Mouse (Mus musculus) kidney, adult 11 months (tissue): ENCODE measurements around the gene Tnfaip1.
A peak's percentile ranks its signal among the peaks of the same experiment; 100 is the strongest.
"Not testable (repeated sequence)": the region's sequence is repeated elsewhere in the genome, so short reads cannot be mapped to it uniquely, and the experiment has no call there.

Experiments
- DNase-seq: peaks from one replicate; pipeline ENCODE4 v3.0.0; 2022

Gene Tnfaip1

DNA sequence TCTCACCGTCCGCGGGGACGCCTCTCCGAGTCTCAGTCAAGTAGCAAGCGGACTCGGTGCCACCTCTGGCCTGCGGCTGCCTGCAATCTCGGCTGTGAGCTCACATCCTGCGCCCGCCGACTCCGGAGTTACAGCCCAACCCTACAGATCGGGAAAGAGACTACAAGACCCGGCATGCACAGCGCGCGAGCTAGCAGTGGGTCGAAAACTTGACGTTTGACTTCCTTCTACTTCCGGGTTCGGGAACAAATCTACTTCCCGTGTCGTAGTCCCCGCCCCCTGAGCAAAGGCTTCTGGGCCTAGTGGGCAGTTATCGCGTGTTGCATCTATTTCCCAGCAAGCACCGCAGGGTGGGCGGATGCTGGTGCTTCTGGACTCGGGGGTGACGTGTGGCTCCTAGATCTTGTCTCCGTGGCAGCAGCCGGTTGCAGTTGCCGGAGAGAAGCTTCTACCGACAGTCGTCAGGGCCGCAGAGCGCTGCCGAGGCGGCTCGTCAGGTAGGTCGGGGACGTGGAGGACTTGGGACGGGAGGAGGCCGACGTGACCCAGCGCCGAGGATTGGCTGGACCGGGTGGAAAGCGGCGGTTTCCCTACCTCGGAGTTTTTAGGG lies at the start of gene Tnfaip1, which contains the start of gene Ift20:
Tnfaip1 (minus strand) TSS at position 253 of the 610 bp plus-strand sequence.
Ift20 (plus strand) TSS at position 282 of the 610 bp plus-strand sequence.
- DNase-seq, result peak; percentile 99

DNA sequence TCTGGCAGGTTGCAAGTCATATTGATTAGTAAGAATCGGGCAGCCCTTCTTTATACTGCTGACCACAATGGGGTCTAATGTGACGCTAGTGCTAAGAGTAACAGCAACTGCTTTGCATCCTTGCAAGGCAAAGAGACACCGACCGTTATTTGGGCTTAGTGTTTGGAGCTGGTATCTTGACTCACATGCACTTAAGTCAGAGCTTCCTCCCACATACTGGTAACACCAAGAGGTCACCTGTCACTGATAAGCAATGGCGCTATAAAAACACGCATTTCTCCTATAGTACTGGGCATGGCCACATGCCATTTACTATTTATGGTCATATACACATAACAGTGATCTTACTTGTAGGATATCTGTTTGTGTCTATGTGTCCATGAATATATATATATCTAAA lies 46.7 kb upstream of the Tnfaip1 start:
- DNase-seq, result no peak

DNA sequence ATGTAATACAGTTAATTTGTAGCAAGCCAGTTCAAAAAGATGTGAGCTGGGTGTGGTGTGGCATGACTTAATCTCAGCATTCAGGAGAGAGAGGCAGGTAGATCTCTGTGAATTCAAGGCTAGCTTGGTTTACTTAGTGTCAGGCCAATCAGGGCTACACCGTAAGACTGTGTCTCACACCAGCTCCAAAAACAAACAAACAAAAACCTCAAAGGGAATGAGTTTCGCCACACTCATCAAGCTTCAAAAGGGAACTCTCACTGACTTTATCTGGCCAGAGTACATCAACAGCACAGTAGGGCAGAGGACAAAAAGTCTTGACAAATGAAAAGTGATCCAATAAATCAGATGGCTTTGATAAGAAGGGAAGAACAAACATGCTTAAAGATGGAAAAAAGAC lies 38.8 kb upstream of the Tnfaip1 start:
- DNase-seq, result no peak

DNA sequence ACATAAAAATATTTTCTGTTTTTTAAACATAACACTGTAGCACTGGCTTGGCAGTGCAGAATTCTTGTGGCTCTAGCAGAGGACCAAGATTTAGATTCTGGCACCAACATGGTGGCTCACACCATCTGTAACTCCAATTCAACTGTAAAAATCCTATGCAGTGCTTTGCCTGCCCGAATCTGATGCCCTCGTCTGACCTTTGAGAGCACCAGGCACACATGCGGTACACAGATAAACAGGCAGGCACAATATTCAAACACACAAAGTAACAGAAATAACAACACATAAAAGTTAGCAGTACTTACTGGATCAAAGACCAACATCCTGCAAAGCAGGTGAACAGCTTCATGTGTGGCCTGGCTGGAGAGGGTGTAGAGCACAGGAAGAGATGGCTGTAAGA lies 38.4 kb upstream of the Tnfaip1 start:
- no peak for DNase-seq

- DNase-seq, result not testable (repeated sequence)
Measured at GRCm38 (mm10) chr11:78574031-78574430, 37.9 kb upstream of the Tnfaip1 start.

- DNase-seq, result no peak
Measured at GRCm38 (mm10) chr11:78571854-78572253, 35.7 kb upstream of the Tnfaip1 start.

DNA sequence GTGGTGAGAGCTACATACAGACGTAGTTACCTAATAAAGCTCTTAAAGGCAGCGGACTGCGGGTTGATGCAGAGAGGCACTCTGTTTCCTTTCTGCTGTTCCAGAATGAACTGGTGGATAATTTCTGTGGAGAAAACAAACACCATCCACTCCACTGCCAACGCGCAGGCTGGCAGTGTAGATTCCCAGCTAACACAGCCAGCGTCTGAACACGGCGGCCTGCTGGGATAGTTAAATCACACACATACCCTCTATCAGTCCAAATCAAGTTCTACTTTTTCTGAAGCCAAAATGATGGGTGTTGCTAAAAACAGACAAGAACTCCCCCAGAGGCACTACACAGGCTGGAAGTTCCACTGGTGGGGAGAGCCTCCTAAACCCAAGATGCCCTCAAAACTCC lies 35.3 kb upstream of the Tnfaip1 start:
- DNase-seq, result no peak

GRCm38 (mm10) chr11:78569806-78570205 lies 33.7 kb upstream of the Tnfaip1 start:
- peak; percentile 19 for DNase-seq

- DNase-seq, result no peak
Measured at GRCm38 (mm10) chr11:78568827-78569226, 32.7 kb upstream of the Tnfaip1 start.

DNA sequence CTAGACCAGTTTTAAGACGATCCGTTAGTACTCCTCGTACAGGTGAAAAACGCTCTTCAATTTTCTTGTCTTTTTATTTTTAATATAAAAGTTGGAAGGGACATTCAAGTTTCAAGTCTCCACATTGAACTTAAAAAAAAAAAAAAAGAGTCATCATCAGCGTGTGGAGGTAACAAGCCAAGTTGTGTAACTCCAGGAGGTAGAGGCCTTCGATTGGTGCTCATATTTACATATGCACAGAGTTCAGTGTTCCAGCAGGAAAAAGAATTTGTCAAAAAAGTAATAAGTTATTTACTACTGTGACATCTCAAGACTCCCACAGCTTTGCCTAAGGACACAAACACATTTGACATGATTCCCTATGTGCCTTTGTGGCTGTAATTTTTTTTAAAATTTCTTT lies 31.5 kb upstream of the Tnfaip1 start:
- DNase-seq, result no peak

DNA sequence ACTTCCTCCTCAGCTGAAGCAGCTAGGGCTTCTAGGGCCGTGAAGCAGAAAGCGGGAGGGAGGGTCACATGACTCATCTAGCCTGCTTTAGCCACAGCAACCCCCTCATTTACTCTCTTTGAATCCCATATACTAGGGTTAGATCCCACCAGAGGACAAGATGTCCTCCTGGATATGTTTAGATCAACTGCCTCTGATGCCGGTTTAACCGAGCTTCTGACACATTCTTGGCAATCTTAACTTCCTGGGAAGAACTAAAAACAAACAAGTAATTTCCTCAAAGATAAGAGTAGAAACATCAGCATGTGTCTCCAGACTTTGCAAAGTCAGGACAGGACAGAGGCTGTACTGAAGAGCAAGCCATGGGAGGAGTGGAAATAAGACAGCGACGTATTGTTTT lies 30.6 kb upstream of the Tnfaip1 start:
- DNase-seq, result peak; percentile 60

DNA sequence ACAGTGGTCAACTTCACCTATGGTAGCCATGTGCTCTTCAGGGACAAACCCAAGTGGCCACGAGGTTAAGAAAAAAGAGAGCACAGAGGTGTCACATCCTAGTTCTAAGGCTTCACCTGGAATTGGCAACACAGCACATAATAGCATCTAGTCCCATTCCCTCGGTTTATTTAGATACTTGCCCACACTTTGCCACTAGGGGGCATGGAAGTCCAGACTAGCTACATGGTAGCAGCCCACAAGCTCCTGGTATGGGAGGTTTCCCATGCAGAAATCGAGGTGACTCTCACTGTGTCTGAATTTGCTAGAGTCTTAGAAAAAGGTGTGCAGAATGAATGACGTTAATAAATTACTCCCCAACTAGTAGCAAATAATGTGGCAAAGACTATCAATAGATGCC lies 24.3 kb upstream of the Tnfaip1 start:
- peak; percentile 64 for DNase-seq

- peak; percentile 73 for DNase-seq
Measured at GRCm38 (mm10) chr11:78557241-78557640, 21.1 kb upstream of the Tnfaip1 start.

DNA sequence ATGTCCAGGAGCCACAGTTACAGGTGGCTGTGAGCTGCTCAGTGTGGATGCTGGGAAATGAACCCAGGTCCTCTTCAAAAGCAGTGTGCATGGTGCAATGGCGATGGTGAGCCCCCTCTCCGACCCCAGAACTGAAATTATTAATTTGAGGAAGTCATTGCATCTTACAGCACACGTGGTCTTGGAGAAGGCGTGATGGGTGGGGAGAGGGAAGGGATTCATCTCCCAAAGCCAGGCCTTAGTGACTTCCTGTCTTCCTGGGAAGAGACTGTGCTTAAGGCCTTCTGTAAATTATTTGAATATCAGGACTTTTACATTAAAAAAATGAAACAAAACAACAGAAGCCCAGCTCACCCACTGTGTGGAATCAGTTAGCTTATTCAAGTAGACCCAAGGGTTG lies 19.9 kb upstream of the Tnfaip1 start:
- no peak for DNase-seq

GRCm38 (mm10) chr11:78555623-78556022 lies 19.5 kb upstream of the Tnfaip1 start:
- DNase-seq, result no peak

DNA sequence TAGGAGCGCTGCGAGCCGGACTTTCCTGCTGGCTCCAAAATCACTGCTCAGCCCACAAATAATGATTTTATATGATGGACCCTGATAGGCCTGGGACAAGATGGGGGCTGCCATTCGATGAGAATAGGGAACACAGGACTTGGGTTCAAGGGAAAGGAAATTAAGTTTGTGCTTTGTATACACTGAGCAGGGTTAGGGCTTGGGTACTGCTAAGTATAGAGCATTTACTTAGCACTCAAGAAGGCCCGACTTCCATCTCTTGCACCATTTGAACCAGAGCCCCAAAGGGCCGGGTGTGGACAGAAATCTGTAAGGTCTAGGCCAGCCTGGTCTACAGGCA lies 14.9 kb upstream of the Tnfaip1 start:
- DNase-seq, result no peak

DNA sequence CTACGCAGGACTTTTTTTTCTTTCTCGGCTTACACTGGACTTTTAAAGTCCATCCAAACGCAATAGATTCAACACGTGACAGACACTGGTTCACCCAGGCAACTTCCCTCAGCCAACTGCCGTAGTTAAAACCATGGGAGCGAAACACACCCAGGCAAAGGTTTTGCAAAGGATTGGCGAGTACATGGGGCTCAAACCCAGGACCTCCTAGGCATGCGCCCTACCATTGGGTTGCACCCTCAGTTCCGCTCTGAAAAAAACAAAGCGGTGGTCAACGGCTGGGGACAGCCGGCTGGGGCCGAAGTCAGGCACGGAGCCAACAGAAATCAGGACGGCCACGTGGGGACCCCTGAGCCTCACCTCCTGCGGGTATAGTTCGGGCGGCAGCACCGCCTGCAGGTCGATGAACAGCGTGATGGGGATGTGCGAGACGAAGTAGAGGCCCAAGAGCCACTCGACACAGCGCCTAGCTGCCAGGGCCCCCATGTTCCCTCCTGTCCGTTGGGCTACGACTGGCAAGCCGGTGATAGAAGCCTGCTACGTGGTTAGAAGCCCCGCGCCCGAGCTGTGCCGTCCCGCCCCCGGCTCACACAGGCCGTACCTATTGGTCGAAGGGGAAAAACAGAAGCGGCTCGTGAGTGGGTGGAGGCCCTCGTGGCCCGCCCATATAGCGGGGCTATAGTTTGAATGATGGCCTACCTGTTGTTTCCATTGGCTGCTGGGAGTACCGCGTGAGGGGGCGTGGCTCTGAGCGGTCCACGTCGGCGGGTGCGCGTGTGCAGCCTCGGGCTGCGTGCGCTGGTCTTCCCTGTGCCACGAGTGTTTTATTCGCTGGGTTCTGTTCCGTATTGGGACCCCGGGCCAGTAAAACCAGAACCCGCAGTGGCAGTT lies 14.3 kb upstream of the Tnfaip1 start, which contains the start of gene Tmem97:
Tmem97 (minus strand) TSS at position 610 of the 891 bp plus-strand sequence.
- DNase-seq, result peak; percentile 98

DNA sequence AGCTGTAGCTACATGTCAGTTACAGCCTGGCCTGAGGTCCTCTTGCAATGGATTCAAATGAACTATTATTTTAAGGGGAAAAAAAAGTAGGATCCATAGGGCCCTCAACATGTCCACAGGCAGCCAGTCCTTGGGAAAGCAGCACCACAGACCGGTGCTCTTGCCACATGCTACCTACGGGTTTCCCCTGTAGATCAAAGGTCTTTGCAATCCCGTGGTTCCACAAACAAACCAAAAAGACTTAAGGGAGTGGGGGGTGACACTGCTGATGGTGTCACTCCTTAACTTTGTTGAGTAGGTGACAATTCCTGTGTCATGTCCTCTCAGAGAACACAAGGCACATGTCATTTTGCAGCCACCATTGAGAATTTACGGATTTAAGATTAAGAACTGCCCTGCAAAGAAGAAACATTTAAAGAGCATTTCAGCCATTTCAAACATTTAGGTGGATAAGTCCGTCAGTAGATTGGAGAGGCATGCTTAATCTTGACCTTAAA lies 13.4 kb upstream of the Tnfaip1 start:
- no peak for DNase-seq

DNA sequence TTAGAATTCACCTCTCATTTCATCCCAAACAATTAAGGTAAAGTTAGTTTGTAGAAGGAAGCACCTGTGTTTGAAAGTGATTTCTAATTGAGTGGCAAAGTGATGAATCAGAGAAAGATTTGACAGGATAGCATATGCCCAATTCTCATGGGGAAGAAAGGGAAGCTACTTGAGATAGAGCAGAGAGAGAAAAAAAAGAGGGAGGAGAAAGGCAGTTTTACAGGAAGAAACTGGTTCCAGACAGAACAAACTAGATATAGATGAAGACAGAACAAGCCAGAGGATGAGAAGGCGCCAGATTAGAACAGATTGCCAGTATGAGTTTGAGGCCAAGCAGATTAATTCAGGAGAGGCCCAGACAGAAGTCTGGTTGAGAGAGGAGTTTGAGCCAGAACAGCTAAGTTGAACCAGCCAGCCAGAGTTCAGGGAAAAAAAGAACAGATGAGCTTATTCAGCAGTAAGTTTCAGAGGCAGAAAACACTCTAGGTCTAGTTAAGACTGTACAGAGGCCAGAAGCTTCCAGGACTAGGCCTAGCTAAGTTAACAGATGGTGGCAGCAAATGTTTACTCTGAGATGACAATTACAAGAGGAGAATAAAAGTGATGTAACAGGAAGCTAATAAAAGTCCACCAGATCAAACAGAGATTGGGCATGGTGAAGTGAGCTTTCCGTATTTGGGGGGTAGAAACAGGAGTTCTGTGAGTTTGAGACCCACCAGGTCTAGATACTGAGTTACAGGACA lies 11.8 kb upstream of the Tnfaip1 start:
- no peak for DNase-seq

DNA sequence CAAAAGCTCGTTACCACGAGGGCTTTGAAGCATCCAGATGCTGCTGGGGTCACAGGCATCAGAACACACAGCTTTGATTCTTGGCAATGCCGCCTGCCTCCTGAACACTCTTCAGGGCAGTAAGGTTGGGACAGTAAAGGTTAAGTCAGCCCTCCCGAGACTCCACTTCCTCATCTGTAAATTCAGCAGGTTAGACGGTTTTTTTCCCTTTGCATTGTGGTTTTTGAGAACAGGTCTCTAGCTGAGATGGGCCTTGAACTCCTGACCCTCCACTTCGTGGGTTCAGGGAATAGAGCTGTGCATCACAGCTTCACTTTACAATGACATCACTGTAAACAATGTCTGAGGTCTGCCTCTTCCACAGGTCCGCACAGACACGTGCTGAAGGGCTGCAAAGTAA lies 9.0 kb upstream of the Tnfaip1 start:
- no peak for DNase-seq

GRCm38 (mm10) chr11:78544449-78545111 lies 8.4 kb upstream of the Tnfaip1 start:
- no peak for DNase-seq

GRCm38 (mm10) chr11:78540358-78540757 lies 4.2 kb upstream of the Tnfaip1 start:
- no peak for DNase-seq

DNA sequence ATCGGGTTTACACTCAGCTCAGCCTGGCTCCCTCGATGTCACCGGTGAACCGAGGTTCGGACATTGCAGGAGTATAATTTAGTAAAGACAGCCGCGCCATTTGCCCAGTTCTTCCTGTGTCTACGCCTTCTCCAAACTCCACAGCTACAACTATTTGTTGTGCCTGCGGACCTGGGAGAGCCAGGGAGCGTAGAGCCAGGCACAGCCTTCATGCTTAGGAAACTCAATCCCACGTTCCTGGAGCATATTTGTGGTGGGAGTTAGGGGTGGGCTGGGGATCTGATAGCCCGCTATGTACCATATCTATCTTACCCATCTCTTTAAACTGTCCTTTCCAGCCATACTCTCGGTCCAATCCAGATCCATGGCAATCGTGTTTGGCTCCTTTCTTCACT lies 555 bp upstream of the Tnfaip1 start:
- no peak for DNase-seq
